Mouse (Mus musculus) ES-Bruce4 (cell line): ENCODE data around the gene Otp. TPM values are rescaled to one million over a fixed set of nuclear protein-coding genes. Genes with fewer than 3 reads are reported as not detected.

Experiments
- H3K27ac ChIP-seq: 2 replicates; pipeline ENCODE4 v1.5.1; 2012; ENCODE audit warnings: low read length, inconsistent platforms; ENCODE audit not compliant: insufficient read depth
- H3K27me3 ChIP-seq: 2 replicates; pipeline ENCODE4 v1.6.1; 2012; ENCODE audit warnings: mild to moderate bottlenecking, low read length, inconsistent platforms; ENCODE audit not compliant: control insufficient read depth, poor library complexity, insufficient read depth, severe bottlenecking
- H3K36me3 ChIP-seq: 2 replicates; pipeline ENCODE4 v1.6.1; 2012; ENCODE audit warnings: inconsistent platforms, mild to moderate bottlenecking, low read length, moderate library complexity; ENCODE audit not compliant: control insufficient read depth, poor library complexity, insufficient read depth, severe bottlenecking
- H3K4me1 ChIP-seq: one replicate; pipeline ENCODE4 v1.8.1; 2011; ENCODE audit warnings: low read length; ENCODE audit not compliant: control insufficient read depth, insufficient read depth
- H3K4me3 ChIP-seq: 2 replicates; pipeline ENCODE4 v1.5.1; 2011; ENCODE audit warnings: low read depth, mild to moderate bottlenecking, low read length
- H3K9ac ChIP-seq: 2 replicates; pipeline ENCODE4 v1.6.1; 2012; ENCODE audit warnings: low read depth, mild to moderate bottlenecking, inconsistent platforms; ENCODE audit not compliant: poor library complexity, severe bottlenecking
- H3K9me3 ChIP-seq: replicated peaks from 2 replicates; pipeline ENCODE4 v1.6.1; 2012; ENCODE audit warnings: mild to moderate bottlenecking, low read length, inconsistent platforms; ENCODE audit not compliant: control insufficient read depth, poor library complexity, insufficient read depth, severe bottlenecking
- CTCF ChIP-seq: IDR thresholded peaks from one replicate; pipeline ENCODE4 v1.8.1; 2011; ENCODE audit warnings: low read depth, low read length
- EP300 ChIP-seq: IDR thresholded peaks from 2 replicates; pipeline ENCODE4 v1.6.1; 2011; ENCODE audit warnings: low read depth, low read length; ENCODE audit not compliant: insufficient read depth
- POLR2A ChIP-seq: IDR thresholded peaks from one replicate; pipeline ENCODE4 v1.8.1; 2011; ENCODE audit warnings: low read length; ENCODE audit not compliant: insufficient read depth
- polyA plus RNA-seq: library from polyadenylated mRNA; stranded (reverse); fragments of >200 nt; gene quantifications from 2 replicates; pipeline ENCODE4 v1.2.4, GENCODE M21; 2011; ENCODE audit warnings: low read depth; ENCODE audit not compliant: missing spikeins, insufficient read depth, insufficient read length

The Otp gene
- polyA plus RNA-seq, 1 experiment, result not detected

DNA sequence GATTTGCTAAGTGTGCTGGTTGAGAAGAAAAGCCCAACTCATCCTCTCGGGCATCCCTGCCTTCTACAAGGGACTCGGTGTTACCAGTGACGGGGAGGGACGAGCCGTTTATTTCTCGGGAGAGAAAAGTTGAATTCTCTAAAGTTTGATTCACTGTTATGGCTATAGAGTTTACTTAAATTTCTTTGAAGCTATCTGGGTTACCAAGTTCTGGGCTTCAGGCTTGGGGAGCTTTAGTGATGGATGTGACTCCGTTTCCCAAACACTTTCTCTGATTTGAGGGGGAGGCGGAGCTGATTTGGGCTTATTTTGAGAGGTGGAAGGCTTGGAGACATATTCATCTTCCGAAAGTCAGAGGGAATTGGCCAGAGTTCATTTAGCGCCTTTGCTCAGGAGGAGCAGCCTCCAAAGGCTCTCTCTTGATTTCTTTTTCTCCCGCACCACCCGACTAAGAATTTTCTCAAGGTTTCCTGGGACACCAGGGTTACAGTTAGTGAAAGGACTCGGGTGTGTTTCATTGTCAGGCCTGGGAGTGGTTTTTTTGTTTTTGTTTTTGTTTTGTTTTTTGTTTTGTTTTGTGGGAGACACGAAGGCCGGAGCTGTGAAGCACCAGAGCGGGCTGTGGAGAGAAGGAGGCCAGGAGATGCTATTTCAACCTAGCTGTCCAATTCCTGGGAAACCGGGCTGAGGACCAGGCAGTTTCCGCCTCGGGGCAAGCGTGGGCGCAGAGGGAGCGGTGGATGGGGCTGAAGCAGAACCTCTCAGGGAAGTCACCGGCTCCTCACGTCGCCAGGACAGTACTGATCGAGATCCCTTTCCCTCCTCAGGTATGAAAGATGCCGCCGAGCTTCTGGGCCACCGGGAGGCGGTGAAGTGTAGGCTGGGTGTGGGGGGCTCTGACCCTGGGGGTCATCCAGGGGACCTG, 1.1 kb downstream of the Otp start:
- peaks cover 32% of the 10 kb centered on the region for H3K27me3 ChIP-seq

GRCm38 (mm10) chr13:94877211-94877590, 1.8 kb downstream of the Otp start:
- no peak overlapping the region for H3K27ac ChIP-seq
- H3K9me3 ChIP-seq, result no peaks in the 10 kb centered on the region
- H3K4me1 ChIP-seq, result no peaks in the 10 kb centered on the region
- H3K4me3 ChIP-seq, result peak overlapping the region; percentile 10
- TF ChIP-seq EP300, result no peak
- TF ChIP-seq CTCF, result no peak
- no peak for TF ChIP-seq POLR2A
- peaks cover 35% of the 10 kb centered on the region for H3K27me3 ChIP-seq
- no peaks in the 10 kb centered on the region for H3K36me3 ChIP-seq
- no peak overlapping the region for H3K9ac ChIP-seq

More for the DNA sequence above, 1.1 kb downstream of the Otp start:
- no peak for TF ChIP-seq POLR2A
- no peak for TF ChIP-seq CTCF
- TF ChIP-seq EP300, result no peak
- no peaks in the 10 kb centered on the region for H3K9me3 ChIP-seq
- H3K9ac ChIP-seq, result no peak overlapping the region
- 0 out of 2 replicates have a peak overlapping the region, but pooled peaks have one; percentile 10 for H3K4me3 ChIP-seq
- H3K27ac ChIP-seq, result no peak overlapping the region
- H3K36me3 ChIP-seq, result no peaks in the 10 kb centered on the region
- no peaks in the 10 kb centered on the region for H3K4me1 ChIP-seq

- Histone ChIP-seq H3K9me3 (no peaks in the 10 kb centered on the region), H3K9ac (no peak overlapping the region), H3K4me3 (no peak overlapping the region), H3K36me3 (no peaks in the 10 kb centered on the region), H3K4me1 (no peaks in the 10 kb centered on the region), H3K27ac (no peak overlapping the region), H3K27me3 (peaks cover 30% of the 10 kb centered on the region)
- no peak for TF ChIP-seq CTCF
- no peak for TF ChIP-seq POLR2A
- TF ChIP-seq EP300, result no peak
Measured at GRCm38 (mm10) chr13:94877991-94878745, 2.8 kb downstream of the Otp start.

DNA sequence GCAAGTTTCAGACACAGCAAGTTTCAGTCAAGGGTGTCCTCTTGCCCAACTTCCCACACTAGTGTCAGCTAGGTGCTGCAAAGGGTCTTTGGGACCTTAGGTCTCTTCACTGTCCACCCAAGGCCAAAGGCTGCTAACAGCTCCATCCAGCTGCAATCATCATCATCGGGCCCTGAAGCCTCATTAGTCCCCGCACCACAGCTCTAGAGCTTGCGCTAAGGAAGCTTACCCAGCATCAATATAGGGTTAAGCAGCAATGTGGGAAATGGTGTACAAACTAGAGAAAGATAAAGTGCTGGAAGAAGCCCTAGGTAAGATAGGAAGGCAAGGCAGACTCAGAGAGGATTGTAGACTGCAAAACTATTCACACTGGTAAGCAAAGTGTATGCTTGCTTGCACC, 5.8 kb downstream of the Otp start:
- H3K36me3 ChIP-seq, result no peaks in the 10 kb centered on the region
- H3K9me3 ChIP-seq, result no peaks in the 10 kb centered on the region
- H3K4me3 ChIP-seq, result no peak overlapping the region
- TF ChIP-seq EP300, result no peak
- no peak for TF ChIP-seq CTCF
- no peak for TF ChIP-seq POLR2A
- H3K4me1 ChIP-seq, result no peaks in the 10 kb centered on the region
- peaks cover 35% of the 10 kb centered on the region for H3K27me3 ChIP-seq
- no peak overlapping the region for H3K9ac ChIP-seq
- no peak overlapping the region for H3K27ac ChIP-seq

GRCm38 (mm10) chr13:94882221-94882620, 6.8 kb downstream of the Otp start:
- Histone ChIP-seq H3K4me1 (no peaks in the 10 kb centered on the region), H3K9ac (no peak overlapping the region), H3K27me3 (peaks cover 26% of the 10 kb centered on the region), H3K36me3 (no peaks in the 10 kb centered on the region), H3K9me3 (no peaks in the 10 kb centered on the region), H3K4me3 (no peak overlapping the region), H3K27ac (no peak overlapping the region)
- TF ChIP-seq CTCF (no peak), EP300 (no peak), POLR2A (no peak)
